Mouse (Mus musculus) intestine, embryonic 15.5 days (tissue): ENCODE results near the gene Slc6a9. TPM values are rescaled to one million over a fixed set of nuclear protein-coding genes. Genes with fewer than 3 reads are reported as not detected.
A peak's percentile ranks its signal among the peaks of the same experiment; 100 is the strongest.

ENCODE experiments used
- ATAC-seq: fragments of 200-750 bp; cut with Nextera tagmentation; 2 replicates; pipeline ENCODE4 v1.8.0; 2017; ENCODE audit warnings: moderate TSS enrichment, moderate library complexity
- H3K27ac ChIP-seq: fragments of 300-500 bp; sonication (generic); 2 replicates; pipeline ENCODE4 v1.5.1; 2015; ENCODE audit warnings: mild to moderate bottlenecking, inconsistent platforms
- H3K27me3 ChIP-seq: fragments of 300-500 bp; sonication (generic); replicated peaks from 2 replicates; pipeline ENCODE4 v1.6.1; 2015; ENCODE audit warnings: inconsistent platforms
- H3K36me3 ChIP-seq: fragments of 300-500 bp; sonication (generic); 2 replicates; pipeline ENCODE4 v1.6.1; 2015; ENCODE audit warnings: inconsistent platforms
- H3K4me1 ChIP-seq: fragments of 300-500 bp; sonication (generic); replicated peaks from 2 replicates; pipeline ENCODE4 v1.6.1; 2015; ENCODE audit warnings: inconsistent platforms
- H3K4me2 ChIP-seq: fragments of 300-500 bp; sonication (generic); replicated peaks from 2 replicates; pipeline ENCODE4 v1.6.1; 2015; ENCODE audit warnings: mild to moderate bottlenecking, inconsistent platforms
- H3K4me3 ChIP-seq: fragments of 300-500 bp; sonication (generic); replicated peaks from 2 replicates; pipeline ENCODE4 v1.5.1; 2015; ENCODE audit warnings: inconsistent platforms
- H3K9ac ChIP-seq: fragments of 300-500 bp; sonication (generic); 2 replicates; pipeline ENCODE4 v1.6.1; 2015; ENCODE audit warnings: inconsistent platforms
- H3K9me3 ChIP-seq: fragments of 300-500 bp; sonication (generic); 2 replicates; pipeline ENCODE4 v1.6.1; 2016; ENCODE audit warnings: inconsistent platforms
- WGBS: fragments of 180-500 bp; shearing (Covaris S2); methylation state at CpG from one replicate; pipeline ENCODE4 v1.1.7; 2015; 5-methylcytosine and 5-hydroxymethylcytosine counted together
- polyA plus RNA-seq: library from polyadenylated mRNA; unstranded; fragments of >200 nt; fragmentation: Nextera tagmentation; extraction: Ambion mirVana; gene quantifications from 2 replicates; pipeline ENCODE4 v1.2.1, GENCODE M21; 2015

Gene Slc6a9
- polyA plus RNA-seq, 1 experiment from 2014 or later: 9.0 TPM

- H3K9me3 ChIP-seq: no peaks in the 10 kb centered on the region
- ATAC-seq: peak; percentile 92
- no peak overlapping the region for H3K4me3 ChIP-seq
- H3K27ac ChIP-seq: peak overlapping the region; percentile 59
- no peaks in the 10 kb centered on the region for H3K27me3 ChIP-seq
- peak overlapping the region; percentile 49 for H3K4me2 ChIP-seq
- no peaks in the 10 kb centered on the region for H3K36me3 ChIP-seq
- WGBS: 3% methylated on average over 5 of the region's 5 CpGs
- H3K4me1 ChIP-seq: peaks cover 32% of the 10 kb centered on the region
- peak overlapping the region; percentile 30; the same call in 1 of the 2 replicates for H3K9ac ChIP-seq
Measured at GRCm38 (mm10) chr4:117830124-117830551, 4.2 kb upstream of the Slc6a9 start.

GRCm38 (mm10) chr4:117830801-117831200 is 3.5 kb upstream of the Slc6a9 start:
- no peak overlapping the region for H3K4me3 ChIP-seq
- H3K9me3 ChIP-seq: no peaks in the 10 kb centered on the region
- no peaks in the 10 kb centered on the region for H3K27me3 ChIP-seq
- H3K4me1 ChIP-seq: peaks cover 32% of the 10 kb centered on the region
- no peak for ATAC-seq
- H3K36me3 ChIP-seq: no peaks in the 10 kb centered on the region
- WGBS: 88% methylated on average over 9 of the region's 9 CpGs
- no peak overlapping the region for H3K27ac ChIP-seq
- no peak overlapping the region for H3K9ac ChIP-seq
- H3K4me2 ChIP-seq: no peak overlapping the region

GRCm38 (mm10) chr4:117831499-117831898 is 2.8 kb upstream of the Slc6a9 start:
- H3K9ac ChIP-seq: no peak overlapping the region
- no peaks in the 10 kb centered on the region for H3K27me3 ChIP-seq
- peaks cover 32% of the 10 kb centered on the region for H3K4me1 ChIP-seq
- no peak overlapping the region for H3K4me2 ChIP-seq
- H3K36me3 ChIP-seq: no peaks in the 10 kb centered on the region
- H3K27ac ChIP-seq: no peak overlapping the region
- WGBS: 77% methylated on average over 2 of the region's 2 CpGs
- no peak for ATAC-seq
- H3K4me3 ChIP-seq: no peak overlapping the region
- no peaks in the 10 kb centered on the region for H3K9me3 ChIP-seq

- H3K36me3 ChIP-seq: no peaks in the 10 kb centered on the region
- H3K4me3 ChIP-seq: no peak overlapping the region
- WGBS: 68% methylated on average over 9 of the region's 9 CpGs
- H3K4me2 ChIP-seq: no peak overlapping the region
- no peak for ATAC-seq
- peaks cover 35% of the 10 kb centered on the region for H3K4me1 ChIP-seq
- no peak overlapping the region for H3K27ac ChIP-seq
- H3K9me3 ChIP-seq: no peaks in the 10 kb centered on the region
- H3K9ac ChIP-seq: no peak overlapping the region
- no peaks in the 10 kb centered on the region for H3K27me3 ChIP-seq
Measured at GRCm38 (mm10) chr4:117831920-117832691, 2.2 kb upstream of the Slc6a9 start.

- WGBS: under 1% methylated on average over 36 of the region's 36 CpGs
- Histone ChIP-seq H3K27me3 (no peaks in the 10 kb centered on the region), H3K36me3 (no peaks in the 10 kb centered on the region), H3K4me2 (peak overlapping the region; percentile 88), H3K27ac (peak overlapping the region; percentile 82), H3K9me3 (no peaks in the 10 kb centered on the region), H3K4me1 (peaks cover 32% of the 10 kb centered on the region), H3K4me3 (peak overlapping the region; percentile 66), H3K9ac (peak overlapping the region; percentile 74)
- ATAC-seq: peak; percentile 50
Measured at GRCm38 (mm10) chr4:117834845-117835530, 682 bp downstream of the Slc6a9 start.

GRCm38 (mm10) chr4:117835531-117836111 is 1.3 kb downstream of the Slc6a9 start:
- ATAC-seq: peak; percentile 50
- Histone ChIP-seq H3K9me3 (no peaks in the 10 kb centered on the region), H3K4me1 (peaks cover 25% of the 10 kb centered on the region), H3K4me2 (peak overlapping the region; percentile 88), H3K27ac (peak overlapping the region; percentile 82), H3K4me3 (peak overlapping the region; percentile 66), H3K9ac (peak overlapping the region; percentile 74), H3K36me3 (no peaks in the 10 kb centered on the region), H3K27me3 (no peaks in the 10 kb centered on the region)
- 0% methylated on average over 60 of the region's 60 CpGs for WGBS

GRCm38 (mm10) chr4:117836204-117836767 is 2.0 kb downstream of the Slc6a9 start:
- peak overlapping the region; percentile 88 for H3K4me2 ChIP-seq
- WGBS: 0% methylated on average over 48 of the region's 48 CpGs

GRCm38 (mm10) chr4:117837271-117837670 is 3.0 kb downstream of the Slc6a9 start:
- no peak overlapping the region for H3K27ac ChIP-seq
- H3K36me3 ChIP-seq: no peaks in the 10 kb centered on the region
- H3K9me3 ChIP-seq: no peaks in the 10 kb centered on the region
- no peak for ATAC-seq
- 68% methylated on average over 4 of the region's 4 CpGs for WGBS
- no peaks in the 10 kb centered on the region for H3K27me3 ChIP-seq
- peaks cover 14% of the 10 kb centered on the region for H3K4me1 ChIP-seq
- H3K4me2 ChIP-seq: no peak overlapping the region
- H3K9ac ChIP-seq: no peak overlapping the region
- H3K4me3 ChIP-seq: no peak overlapping the region

More at GRCm38 (mm10) chr4:117836204-117836767, 2.0 kb downstream of the Slc6a9 start:
- Histone ChIP-seq H3K27ac (peak overlapping the region; percentile 82), H3K4me1 (peaks cover 23% of the 10 kb centered on the region), H3K36me3 (no peaks in the 10 kb centered on the region), H3K27me3 (no peaks in the 10 kb centered on the region), H3K4me3 (peak overlapping the region; percentile 66), H3K9ac (peak overlapping the region; percentile 74), H3K9me3 (no peaks in the 10 kb centered on the region)
- peak; percentile 90 for ATAC-seq

GRCm38 (mm10) chr4:117839366-117839765 is 5.1 kb downstream of the Slc6a9 start:
- WGBS: 72% methylated on average over 6 of the region's 6 CpGs
- Histone ChIP-seq H3K9me3 (no peaks in the 10 kb centered on the region), H3K36me3 (no peaks in the 10 kb centered on the region), H3K27ac (no peak overlapping the region), H3K27me3 (no peaks in the 10 kb centered on the region), H3K4me1 (peaks cover 10% of the 10 kb centered on the region), H3K4me3 (no peak overlapping the region), H3K4me2 (no peak overlapping the region), H3K9ac (no peak overlapping the region)
- no peak for ATAC-seq

GRCm38 (mm10) chr4:117840821-117841220 is 6.5 kb downstream of the Slc6a9 start:
- WGBS: 87% methylated on average over 5 of the region's 5 CpGs
- ATAC-seq: no peak
- no peaks in the 10 kb centered on the region for H3K27me3 ChIP-seq
- no peak overlapping the region for H3K9ac ChIP-seq
- no peak overlapping the region for H3K4me3 ChIP-seq
- H3K4me1 ChIP-seq: peaks cover 5% of the 10 kb centered on the region; the same call in 1 of the 2 replicates
- H3K9me3 ChIP-seq: no peaks in the 10 kb centered on the region
- no peak overlapping the region for H3K4me2 ChIP-seq
- no peaks in the 10 kb centered on the region for H3K36me3 ChIP-seq
- no peak overlapping the region for H3K27ac ChIP-seq

- Histone ChIP-seq H3K4me3 (no peak overlapping the region), H3K27me3 (no peaks in the 10 kb centered on the region), H3K9me3 (no peaks in the 10 kb centered on the region), H3K9ac (no peak overlapping the region), H3K36me3 (no peaks in the 10 kb centered on the region), H3K4me2 (no peak overlapping the region), H3K27ac (no peak overlapping the region), H3K4me1 (peaks cover 5% of the 10 kb centered on the region; the same call in 1 of the 2 replicates)
- ATAC-seq: no peak
- WGBS: 75% methylated on average over 3 of the region's 3 CpGs
Measured at GRCm38 (mm10) chr4:117841566-117841965, 7.3 kb downstream of the Slc6a9 start.

- no peak overlapping the region for H3K4me3 ChIP-seq
- WGBS: 91% methylated on average over 5 of the region's 5 CpGs
- no peak overlapping the region for H3K4me2 ChIP-seq
- H3K36me3 ChIP-seq: no peaks in the 10 kb centered on the region
- H3K4me1 ChIP-seq: no peaks in the 10 kb centered on the region
- no peak overlapping the region for H3K9ac ChIP-seq
- no peak overlapping the region for H3K27ac ChIP-seq
- no peaks in the 10 kb centered on the region for H3K9me3 ChIP-seq
- no peaks in the 10 kb centered on the region for H3K27me3 ChIP-seq
- no peak for ATAC-seq
Measured at GRCm38 (mm10) chr4:117843101-117843500, 8.8 kb downstream of the Slc6a9 start.
